Mouse (Mus musculus) liver, postnatal 0 days (tissue): ENCODE results near the gene Otos. TPM values are rescaled to one million over a fixed set of nuclear protein-coding genes. Genes with fewer than 3 reads are reported as not detected.
A peak's percentile ranks its signal among the peaks of the same experiment; 100 is the strongest.

Experiments
- ATAC-seq: fragments of 200-750 bp; cut with Nextera tagmentation; 2 replicates; pipeline ENCODE4 v1.8.0; 2017; ENCODE audit warnings: mild to moderate bottlenecking, moderate library complexity
- DNase-seq: peaks from one replicate; pipeline ENCODE4 v3.0.0-alpha.2; 2016
- H3K27ac ChIP-seq: fragments of 300-500 bp; sonication (generic); 2 replicates; pipeline ENCODE4 v1.5.1; 2014; ENCODE audit warnings: antibody characterized with exemption, moderate library complexity, mild to moderate bottlenecking, low read depth
- H3K27me3 ChIP-seq: fragments of 300-500 bp; sonication (generic); 2 replicates; pipeline ENCODE4 v1.6.1; 2014; ENCODE audit warnings: low read length, control low read depth, mixed read lengths; ENCODE audit not compliant: insufficient read depth
- H3K36me3 ChIP-seq: fragments of 300-500 bp; sonication (generic); replicated peaks from 2 replicates; pipeline ENCODE4 v1.6.1; 2014; ENCODE audit warnings: mild to moderate bottlenecking, control low read depth, low read length, moderate library complexity, mixed read lengths; ENCODE audit not compliant: insufficient read depth
- H3K4me1 ChIP-seq: fragments of 300-500 bp; sonication (generic); 2 replicates; pipeline ENCODE4 v1.6.1; 2014; ENCODE audit warnings: antibody characterized with exemption, mild to moderate bottlenecking, control low read depth; ENCODE audit not compliant: insufficient read depth
- H3K4me2 ChIP-seq: fragments of 300-500 bp; sonication (generic); 2 replicates; pipeline ENCODE4 v1.6.1; 2014; ENCODE audit warnings: low read depth, mild to moderate bottlenecking, low read length, moderate library complexity, mixed read lengths
- H3K4me3 ChIP-seq: fragments of 300-500 bp; sonication (generic); 2 replicates; pipeline ENCODE4 v1.5.1; 2014; ENCODE audit warnings: low read depth, low read length
- H3K9ac ChIP-seq: fragments of 300-500 bp; sonication (generic); replicated peaks from 2 replicates; pipeline ENCODE4 v1.6.1; 2014; ENCODE audit warnings: mild to moderate bottlenecking, moderate library complexity
- H3K9me3 ChIP-seq: fragments of 300-500 bp; sonication (generic); 2 replicates; pipeline ENCODE4 v1.6.1; 2016; ENCODE audit warnings: mild to moderate bottlenecking, control low read depth, low read length, mixed read lengths
- CTCF ChIP-seq: sonication (generic); IDR thresholded peaks from 2 replicates; pipeline ENCODE4 v1.5.1; 2016; ENCODE audit warnings: antibody characterized with exemption, low read depth
- EP300 ChIP-seq: IDR thresholded peaks from 2 replicates; pipeline ENCODE4 v1.6.1; 2016; ENCODE audit warnings: antibody characterized with exemption, low read depth, mild to moderate bottlenecking
- WGBS: fragments of 180-500 bp; shearing (Covaris S2); extraction: QIAGEN DNeasy Blood & Tissue Kit; methylation state at CpG from one replicate; pipeline ENCODE4 v1.1.7; 2014; ENCODE audit not compliant: insufficient replicate concordance; 5-methylcytosine and 5-hydroxymethylcytosine counted together
- polyA plus RNA-seq: library from polyadenylated mRNA; unstranded; fragments of >200 nt; fragmentation: Nextera tagmentation; extraction: Ambion mirVana; gene quantifications from 2 replicates; pipeline ENCODE4 v1.2.1, GENCODE M21; 2015

The Otos gene
- polyA plus RNA-seq, 1 experiment from 2014 or later, result 0.16 TPM

DNA sequence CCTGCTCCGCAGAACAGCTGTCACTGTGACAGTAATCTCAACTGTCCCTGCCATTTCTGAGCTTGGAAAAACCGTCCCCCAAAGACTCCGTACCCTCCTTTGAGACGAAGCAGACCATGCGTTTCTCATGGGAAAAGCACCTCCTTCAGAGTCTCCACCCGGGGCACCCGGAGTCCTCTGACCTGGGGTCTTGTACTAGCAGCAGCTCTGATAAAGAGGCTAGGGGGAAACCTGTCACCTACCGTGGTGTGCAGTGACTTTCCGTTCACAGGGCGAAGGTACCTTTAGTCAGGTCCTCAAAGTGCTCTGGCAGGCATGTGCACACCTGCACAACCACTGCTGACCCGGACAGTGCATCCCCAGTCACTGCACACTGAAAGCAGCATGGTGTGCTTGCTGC lies 12.0 kb downstream of the Otos start:
- Histone ChIP-seq H3K27ac (no peak overlapping the region), H3K36me3 (peaks cover 19% of the 10 kb centered on the region), H3K4me2 (no peak overlapping the region), H3K4me3 (no peak overlapping the region), H3K27me3 (no peaks in the 10 kb centered on the region), H3K9ac (no peak overlapping the region), H3K4me1 (peaks cover 14% of the 10 kb centered on the region), H3K9me3 (no peaks in the 10 kb centered on the region)
- no peak for TF ChIP-seq EP300
- no peak for TF ChIP-seq CTCF
- 92% methylated on average over 11 of the region's 11 CpGs for WGBS
- DNase-seq (peak; percentile 8), ATAC-seq (no peak)

DNA sequence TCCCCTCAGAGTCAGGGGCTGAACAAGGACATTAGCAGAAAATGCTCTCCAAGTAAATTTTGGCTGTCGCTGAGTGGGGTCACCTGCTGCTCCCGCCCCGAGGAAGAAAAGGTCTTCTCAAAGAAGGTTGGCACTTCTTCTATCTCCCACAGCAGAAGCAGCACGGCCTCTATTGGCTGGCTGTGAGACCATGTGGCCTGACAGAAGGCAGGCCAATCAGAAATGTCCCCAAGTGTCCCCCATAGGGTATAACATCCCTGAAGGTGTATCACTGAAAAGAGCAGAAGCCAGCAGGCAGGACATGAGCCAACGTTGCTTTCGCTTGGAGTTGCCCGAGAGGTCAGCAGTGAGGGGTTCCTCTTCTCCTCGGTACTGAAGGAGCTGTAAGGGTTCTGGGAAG lies 12.6 kb downstream of the Otos start:
- peak; percentile 11 for DNase-seq
- no peak for ATAC-seq
- H3K27ac ChIP-seq, result no peak overlapping the region
- H3K9me3 ChIP-seq, result no peaks in the 10 kb centered on the region
- H3K4me3 ChIP-seq, result no peak overlapping the region
- peaks cover 19% of the 10 kb centered on the region for H3K36me3 ChIP-seq
- H3K27me3 ChIP-seq, result no peaks in the 10 kb centered on the region
- peaks cover 12% of the 10 kb centered on the region for H3K4me1 ChIP-seq
- WGBS, result 76% methylated on average over 8 of the region's 8 CpGs
- no peak overlapping the region for H3K9ac ChIP-seq
- TF ChIP-seq CTCF (no peak), EP300 (no peak)
- H3K4me2 ChIP-seq, result no peak overlapping the region

DNA sequence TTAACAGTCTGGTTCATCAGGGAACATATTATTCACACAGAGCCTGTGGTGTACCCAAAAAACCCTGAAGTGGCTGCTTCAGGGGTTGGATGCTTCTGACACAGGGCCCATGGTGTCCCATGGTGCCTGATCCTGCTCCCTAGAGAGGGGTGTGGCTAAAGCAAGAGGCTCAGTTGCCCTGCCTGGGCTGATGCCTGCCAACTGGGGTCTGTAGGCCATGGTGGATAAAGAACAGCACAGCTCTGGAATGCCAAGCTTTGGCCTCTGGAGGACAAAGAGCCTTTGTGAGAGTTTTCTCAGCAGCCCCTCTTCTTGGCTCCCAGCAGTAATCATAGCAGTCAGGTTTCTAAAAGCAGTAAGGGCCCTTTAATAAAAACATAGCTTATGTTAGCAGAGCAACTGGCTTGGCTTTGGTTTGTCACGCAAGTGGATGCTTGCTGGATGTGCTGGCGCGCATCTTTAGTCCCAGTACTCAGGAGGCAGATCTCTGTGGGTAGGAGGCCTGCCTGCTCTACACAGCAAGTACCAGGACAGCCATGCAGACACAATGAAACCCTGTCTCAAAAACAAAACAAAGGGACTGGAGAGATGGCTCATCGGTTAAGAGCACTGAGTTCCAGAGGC lies 13.6 kb downstream of the Otos start:
- peak; percentile 9 for DNase-seq
- no peaks in the 10 kb centered on the region for H3K27me3 ChIP-seq
- H3K4me2 ChIP-seq, result no peak overlapping the region
- H3K4me1 ChIP-seq, result peaks cover 3% of the 10 kb centered on the region
- no peak overlapping the region for H3K27ac ChIP-seq
- 84% methylated on average over 4 of the region's 4 CpGs for WGBS
- ATAC-seq, result no peak
- TF ChIP-seq EP300, result no peak
- TF ChIP-seq CTCF, result no peak
- no peak overlapping the region for H3K4me3 ChIP-seq
- H3K9ac ChIP-seq, result no peak overlapping the region
- H3K36me3 ChIP-seq, result peaks cover 19% of the 10 kb centered on the region
- no peaks in the 10 kb centered on the region for H3K9me3 ChIP-seq

DNA sequence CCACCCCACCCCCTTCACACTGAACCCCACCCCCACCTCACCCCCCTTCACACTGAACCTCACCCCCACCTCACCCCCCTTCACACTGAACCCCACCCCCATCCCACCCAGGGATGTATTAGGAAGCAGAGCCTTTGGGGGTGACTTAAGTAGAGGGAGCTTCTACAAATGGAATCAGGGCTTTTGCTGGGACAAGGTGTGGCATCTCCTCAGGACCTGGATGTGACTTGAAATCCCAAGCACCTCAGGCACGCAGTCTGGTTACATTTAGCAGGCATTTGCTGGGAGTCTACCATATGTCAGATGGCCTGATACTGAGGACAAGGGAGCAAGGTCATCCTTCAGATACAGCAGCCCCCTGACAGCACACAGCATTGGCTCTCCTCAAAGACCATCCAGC lies 14.1 kb downstream of the Otos start:
- no peak overlapping the region for H3K4me2 ChIP-seq
- no peaks in the 10 kb centered on the region; the same call in none of the 2 replicates for H3K4me1 ChIP-seq
- no peak overlapping the region for H3K27ac ChIP-seq
- no peak overlapping the region for H3K4me3 ChIP-seq
- DNase-seq, result peak; percentile 8
- no peaks in the 10 kb centered on the region for H3K9me3 ChIP-seq
- ATAC-seq, result no peak
- no peak overlapping the region for H3K9ac ChIP-seq
- no peak for TF ChIP-seq EP300
- no peak for TF ChIP-seq CTCF
- WGBS, result 70% methylated on average over 1 of the region's 1 CpGs
- peaks cover 16% of the 10 kb centered on the region for H3K36me3 ChIP-seq
- H3K27me3 ChIP-seq, result no peaks in the 10 kb centered on the region

DNA sequence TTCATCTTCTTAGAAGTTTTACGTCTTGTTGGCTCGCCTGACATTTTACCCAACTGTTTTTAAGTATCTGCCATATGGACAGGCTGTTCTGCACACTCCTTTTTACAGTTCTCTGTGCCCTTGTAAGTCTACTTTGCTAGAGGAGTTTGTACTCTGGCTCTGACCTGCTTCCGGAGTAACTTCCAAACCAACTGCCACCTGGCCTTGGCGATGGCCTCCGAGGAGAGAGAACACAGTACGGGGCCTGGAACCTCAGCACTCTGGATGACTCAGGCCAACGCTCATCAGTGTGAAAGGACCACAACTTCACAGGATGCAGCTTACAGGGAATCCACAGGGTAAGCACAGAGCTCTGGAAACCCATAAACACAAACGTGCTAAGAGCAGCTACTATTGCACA lies 14.9 kb downstream of the Otos start:
- DNase-seq, result peak; percentile 7
- Histone ChIP-seq H3K4me2 (no peak overlapping the region), H3K9ac (no peak overlapping the region), H3K36me3 (peaks cover 12% of the 10 kb centered on the region; the same call in 1 of the 2 replicates), H3K27me3 (no peaks in the 10 kb centered on the region), H3K4me1 (no peaks in the 10 kb centered on the region), H3K4me3 (no peak overlapping the region), H3K27ac (no peak overlapping the region), H3K9me3 (no peaks in the 10 kb centered on the region)
- ATAC-seq, result no peak
- TF ChIP-seq EP300 (no peak), CTCF (no peak)
- WGBS, result 73% methylated on average over 8 of the region's 8 CpGs

DNA sequence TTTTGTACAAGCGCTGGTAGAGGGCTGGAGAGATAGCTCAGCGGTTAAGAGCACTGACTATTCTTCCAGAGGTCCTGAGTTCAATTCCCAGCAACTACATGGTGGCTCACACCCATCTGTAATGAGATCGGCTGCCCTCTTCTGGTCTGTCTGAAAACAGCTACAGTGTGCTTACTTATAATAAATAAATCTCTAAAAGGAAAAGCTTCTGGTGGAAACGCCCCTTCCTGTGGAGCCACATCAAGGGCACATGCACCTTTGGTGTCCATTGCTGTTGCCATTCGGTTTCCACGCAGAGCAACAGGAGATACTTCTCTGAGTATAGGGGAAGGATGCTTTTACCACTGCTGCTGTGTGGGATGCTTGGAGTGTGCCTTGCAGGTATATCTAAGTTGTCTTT lies 15.7 kb downstream of the Otos start:
- TF ChIP-seq CTCF (0 out of 2 replicates have a peak, but pooled peaks have one; percentile 1), EP300 (no peak)
- Histone ChIP-seq H3K36me3 (peaks cover 12% of the 10 kb centered on the region; the same call in 1 of the 2 replicates), H3K9ac (no peak overlapping the region), H3K9me3 (no peaks in the 10 kb centered on the region), H3K27ac (no peak overlapping the region), H3K27me3 (no peaks in the 10 kb centered on the region), H3K4me1 (no peaks in the 10 kb centered on the region), H3K4me3 (no peak overlapping the region), H3K4me2 (no peak overlapping the region)
- ATAC-seq, result no peak
- peak; percentile 7 for DNase-seq
- WGBS, result 56% methylated on average over 6 of the region's 6 CpGs
